Mouse (Mus musculus): ENCODE measurements around the gene Fmnl2.

GRCm38 (mm10) chr2:52959982-52960381 lies 102.3 kb downstream of the Fmnl2 start:
- TF ChIP-seq CTCF (IDR thresholded peaks at IDR 0.05; ENCODE audit: insufficient read depth, low read depth, low read length) (no peak), POLR2A (IDR thresholded peaks at IDR 0.05; ENCODE audit: insufficient read depth, low read depth, low read length) (no peak)
